Mouse (Mus musculus): ENCODE results near the gene Lrrc49. TPM values are rescaled to one million over a fixed set of nuclear protein-coding genes. Genes with fewer than 3 reads are reported as not detected.

Lrrc49 gene
- polyA plus RNA-seq, 1 experiment from 2014 or later: 11.7 TPM

- no peaks in the 10 kb centered on the region for H3K36me3 ChIP-seq (ENCODE audit: control insufficient read depth, insufficient read depth, low read length)
- no peaks in the 10 kb centered on the region for H3K9me3 ChIP-seq (ENCODE audit: control insufficient read depth, low read length)
- no peaks in the 10 kb centered on the region for H3K27me3 ChIP-seq (replicated peaks; ENCODE audit: control insufficient read depth, insufficient read depth, low read length)
- no peak overlapping the region for H3K4me2 ChIP-seq (ENCODE audit: low read depth, low read length)
- H3K27ac ChIP-seq (ENCODE audit: low read length): peak overlapping the region; percentile 90
- H3K4me1 ChIP-seq (ENCODE audit: control insufficient read depth, insufficient read depth, low read length): peaks cover 4% of the 10 kb centered on the region
- H3K4me3 ChIP-seq (ENCODE audit: low read length): no peak overlapping the region
- 44% methylated on average over 9 of the region's 9 CpGs for WGBS
- ATAC-seq: peak; percentile 77
- peak overlapping the region; percentile 41; the same call in 1 of the 2 replicates for H3K9ac ChIP-seq (ENCODE audit: low read depth, low read length)
Observed at GRCm38 (mm10) chr9:60616946-60617345, 71.0 kb downstream of the Lrrc49 start.

GRCm38 (mm10) chr9:60616359-60616758, 71.6 kb downstream of the Lrrc49 start:
- Histone ChIP-seq H3K27me3 (replicated peaks; ENCODE audit: control insufficient read depth, insufficient read depth, low read length) (no peaks in the 10 kb centered on the region), H3K4me3 (ENCODE audit: low read length) (no peak overlapping the region), H3K9ac (ENCODE audit: low read depth, low read length) (no peak overlapping the region), H3K4me2 (ENCODE audit: low read depth, low read length) (peak overlapping the region; percentile 20; the same call in 1 of the 2 replicates), H3K27ac (ENCODE audit: low read length) (no peak overlapping the region), H3K9me3 (ENCODE audit: control insufficient read depth, low read length) (no peaks in the 10 kb centered on the region), H3K36me3 (ENCODE audit: control insufficient read depth, insufficient read depth, low read length) (no peaks in the 10 kb centered on the region), H3K4me1 (ENCODE audit: control insufficient read depth, insufficient read depth, low read length) (peaks cover 4% of the 10 kb centered on the region)
- no peak for ATAC-seq
- WGBS: 59% methylated on average over 7 of the region's 7 CpGs

GRCm38 (mm10) chr9:60612260-60612659, 75.7 kb downstream of the Lrrc49 start:
- no peak overlapping the region for H3K9ac ChIP-seq (ENCODE audit: low read depth, low read length)
- no peak overlapping the region for H3K4me2 ChIP-seq (ENCODE audit: low read depth, low read length)
- H3K4me3 ChIP-seq (ENCODE audit: low read length): no peak overlapping the region
- peaks cover 9% of the 10 kb centered on the region for H3K4me1 ChIP-seq (ENCODE audit: control insufficient read depth, insufficient read depth, low read length)
- 73% methylated on average over 2 of the region's 2 CpGs for WGBS
- no peaks in the 10 kb centered on the region for H3K36me3 ChIP-seq (ENCODE audit: control insufficient read depth, insufficient read depth, low read length)
- no peaks in the 10 kb centered on the region for H3K27me3 ChIP-seq (replicated peaks; ENCODE audit: control insufficient read depth, insufficient read depth, low read length)
- no peak overlapping the region for H3K27ac ChIP-seq (ENCODE audit: low read length)
- ATAC-seq: no peak
- no peaks in the 10 kb centered on the region for H3K9me3 ChIP-seq (ENCODE audit: control insufficient read depth, low read length)

DNA sequence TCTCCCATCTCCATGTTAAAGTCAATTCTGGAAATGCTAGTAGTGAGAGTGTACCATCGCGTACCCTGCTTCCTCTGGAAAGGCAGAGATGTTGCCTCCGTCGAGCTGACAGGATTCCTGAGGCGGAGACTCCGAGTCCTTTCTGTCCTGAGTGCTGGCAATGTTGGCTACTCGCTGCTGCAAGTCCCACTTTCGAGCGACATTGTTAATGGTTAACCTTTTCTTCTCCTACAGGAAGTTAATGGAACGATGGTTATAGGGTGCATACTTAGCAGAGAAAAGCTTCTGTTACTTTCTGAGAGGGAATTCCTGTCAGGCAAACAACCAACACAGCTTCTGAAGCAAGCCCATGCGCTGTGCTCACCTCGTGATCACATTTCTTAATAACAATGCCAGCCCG, 77.8 kb downstream of the Lrrc49 start:
- WGBS: 44% methylated on average over 13 of the region's 13 CpGs
- Histone ChIP-seq H3K27ac (ENCODE audit: low read length) (peak overlapping the region; percentile 50), H3K9ac (ENCODE audit: low read depth, low read length) (no peak overlapping the region), H3K4me3 (ENCODE audit: low read length) (no peak overlapping the region), H3K4me2 (ENCODE audit: low read depth, low read length) (no peak overlapping the region), H3K4me1 (ENCODE audit: control insufficient read depth, insufficient read depth, low read length) (peaks cover 5% of the 10 kb centered on the region; the same call in 1 of the 2 replicates), H3K27me3 (replicated peaks; ENCODE audit: control insufficient read depth, insufficient read depth, low read length) (no peaks in the 10 kb centered on the region), H3K9me3 (ENCODE audit: control insufficient read depth, low read length) (no peaks in the 10 kb centered on the region), H3K36me3 (ENCODE audit: control insufficient read depth, insufficient read depth, low read length) (no peaks in the 10 kb centered on the region)
- ATAC-seq: peak; percentile 72

- Histone ChIP-seq H3K4me2 (ENCODE audit: low read depth, low read length) (no peak overlapping the region), H3K27me3 (replicated peaks; ENCODE audit: control insufficient read depth, insufficient read depth, low read length) (no peaks in the 10 kb centered on the region), H3K27ac (ENCODE audit: low read length) (peak overlapping the region; percentile 51), H3K4me1 (ENCODE audit: control insufficient read depth, insufficient read depth, low read length) (peaks cover 5% of the 10 kb centered on the region; the same call in 1 of the 2 replicates), H3K9ac (ENCODE audit: low read depth, low read length) (no peak overlapping the region), H3K4me3 (ENCODE audit: low read length) (no peak overlapping the region), H3K36me3 (ENCODE audit: control insufficient read depth, insufficient read depth, low read length) (no peaks in the 10 kb centered on the region), H3K9me3 (ENCODE audit: control insufficient read depth, low read length) (no peaks in the 10 kb centered on the region)
- WGBS: 73% methylated on average over 9 of the region's 9 CpGs
- ATAC-seq: peak; percentile 85
Observed at GRCm38 (mm10) chr9:60608857-60609256, 79.1 kb downstream of the Lrrc49 start.

- Histone ChIP-seq H3K27ac (ENCODE audit: low read length) (no peak overlapping the region), H3K4me2 (ENCODE audit: low read depth, low read length) (no peak overlapping the region), H3K4me1 (ENCODE audit: control insufficient read depth, insufficient read depth, low read length) (peaks cover 5% of the 10 kb centered on the region; the same call in 1 of the 2 replicates), H3K27me3 (replicated peaks; ENCODE audit: control insufficient read depth, insufficient read depth, low read length) (no peaks in the 10 kb centered on the region), H3K36me3 (ENCODE audit: control insufficient read depth, insufficient read depth, low read length) (no peaks in the 10 kb centered on the region), H3K9me3 (ENCODE audit: control insufficient read depth, low read length) (no peaks in the 10 kb centered on the region), H3K9ac (ENCODE audit: low read depth, low read length) (no peak overlapping the region), H3K4me3 (ENCODE audit: low read length) (no peak overlapping the region)
- no peak for ATAC-seq
- WGBS: 89% methylated on average over 3 of the region's 3 CpGs
Observed at GRCm38 (mm10) chr9:60608086-60608485, 79.9 kb downstream of the Lrrc49 start.

GRCm38 (mm10) chr9:60604971-60605370, 83.0 kb downstream of the Lrrc49 start:
- no peaks in the 10 kb centered on the region for H3K36me3 ChIP-seq (ENCODE audit: control insufficient read depth, insufficient read depth, low read length)

GRCm38 (mm10) chr9:60601936-60602335, 86.0 kb downstream of the Lrrc49 start:
- H3K27ac ChIP-seq (ENCODE audit: low read length): no peak overlapping the region
- no peak overlapping the region for H3K4me2 ChIP-seq (ENCODE audit: low read depth, low read length)
- H3K36me3 ChIP-seq (ENCODE audit: control insufficient read depth, insufficient read depth, low read length): no peaks in the 10 kb centered on the region
- H3K9ac ChIP-seq (ENCODE audit: low read depth, low read length): no peak overlapping the region
- no peaks in the 10 kb centered on the region for H3K9me3 ChIP-seq (ENCODE audit: control insufficient read depth, low read length)
- no peak overlapping the region for H3K4me3 ChIP-seq (ENCODE audit: low read length)
- H3K4me1 ChIP-seq (ENCODE audit: control insufficient read depth, insufficient read depth, low read length): no peaks in the 10 kb centered on the region
- H3K27me3 ChIP-seq (replicated peaks; ENCODE audit: control insufficient read depth, insufficient read depth, low read length): no peaks in the 10 kb centered on the region
- WGBS: 59% methylated on average over 10 of the region's 10 CpGs
- ATAC-seq: no peak

More at GRCm38 (mm10) chr9:60604971-60605370, 83.0 kb downstream of the Lrrc49 start:
- whole genome bisulfite sequencing: 62% methylated on average over 2 of the region's 2 CpGs
- Histone ChIP-seq H3K27ac (ENCODE audit: low read length) (no peak overlapping the region), H3K9ac (ENCODE audit: low read depth, low read length) (no peak overlapping the region), H3K4me1 (ENCODE audit: control insufficient read depth, insufficient read depth, low read length) (peaks cover 5% of the 10 kb centered on the region; the same call in 1 of the 2 replicates), H3K9me3 (ENCODE audit: control insufficient read depth, low read length) (no peaks in the 10 kb centered on the region), H3K4me3 (ENCODE audit: low read length) (no peak overlapping the region), H3K4me2 (ENCODE audit: low read depth, low read length) (no peak overlapping the region), H3K27me3 (replicated peaks; ENCODE audit: control insufficient read depth, insufficient read depth, low read length) (no peaks in the 10 kb centered on the region)
- no peak for ATAC-seq

- Histone ChIP-seq H3K4me3 (ENCODE audit: low read length) (no peak overlapping the region), H3K4me1 (ENCODE audit: control insufficient read depth, insufficient read depth, low read length) (no peaks in the 10 kb centered on the region), H3K36me3 (ENCODE audit: control insufficient read depth, insufficient read depth, low read length) (no peaks in the 10 kb centered on the region), H3K9me3 (ENCODE audit: control insufficient read depth, low read length) (no peaks in the 10 kb centered on the region), H3K27me3 (replicated peaks; ENCODE audit: control insufficient read depth, insufficient read depth, low read length) (no peaks in the 10 kb centered on the region), H3K27ac (ENCODE audit: low read length) (no peak overlapping the region), H3K9ac (ENCODE audit: low read depth, low read length) (no peak overlapping the region), H3K4me2 (ENCODE audit: low read depth, low read length) (no peak overlapping the region)
- no peak for ATAC-seq
- WGBS: 83% methylated on average over 4 of the region's 4 CpGs
Observed at GRCm38 (mm10) chr9:60600273-60600672, 87.7 kb downstream of the Lrrc49 start.

GRCm38 (mm10) chr9:60599489-60599888, 88.5 kb downstream of the Lrrc49 start:
- H3K4me1 ChIP-seq (ENCODE audit: control insufficient read depth, insufficient read depth, low read length): no peaks in the 10 kb centered on the region
- no peaks in the 10 kb centered on the region for H3K27me3 ChIP-seq (replicated peaks; ENCODE audit: control insufficient read depth, insufficient read depth, low read length)
- no peak for ATAC-seq
- H3K36me3 ChIP-seq (ENCODE audit: control insufficient read depth, insufficient read depth, low read length): no peaks in the 10 kb centered on the region
- H3K4me2 ChIP-seq (ENCODE audit: low read depth, low read length): no peak overlapping the region
- 60% methylated on average over 2 of the region's 2 CpGs for WGBS
- H3K4me3 ChIP-seq (ENCODE audit: low read length): no peak overlapping the region
- no peak overlapping the region for H3K9ac ChIP-seq (ENCODE audit: low read depth, low read length)
- no peaks in the 10 kb centered on the region for H3K9me3 ChIP-seq (ENCODE audit: control insufficient read depth, low read length)
- no peak overlapping the region for H3K27ac ChIP-seq (ENCODE audit: low read length)

Data from intestine, embryonic 16.5 days (tissue).